Mouse (Mus musculus) neutrophil, adult 59 days (primary cell): ENCODE results near the gene Vmn2r67. TPM values are rescaled to one million over a fixed set of nuclear protein-coding genes. Genes with fewer than 3 reads are reported as not detected.

Source experiments
- total RNA-seq, 2 experiments: library from RNA; stranded (reverse); gene quantifications; 1 replicate in 1 of 2; 2 replicates in 1 of 2; pipeline ENCODE4 v1.2.4; 2023

The Vmn2r67 gene
- not detected for total RNA-seq

GRCm38 (mm10) chr7:85155898-85156297 lies at the start of gene Vmn2r67:
Gene Vmn2r67, minus strand, starts transcription at chr7:85155998.

Other genes starting within 250 kb of the Vmn2r67 start
- gene Vmn2r65, start 191.9 kb downstream of the Vmn2r67 start, total RNA-seq, result not detected
- gene Vmn2r66, start 143.7 kb downstream of the Vmn2r67 start, total RNA-seq, result not detected
- not detected for gene Vmn2r68, start 81.8 kb upstream of the Vmn2r67 start, total RNA-seq